Comparison of ENCODE assay signal across 13 mouse cellular contexts in genomic region chr13:51136996-51137701, GRCm38 (mm10). TPM values are rescaled to one million over a fixed set of nuclear protein-coding genes. Genes with fewer than 3 reads are reported as not detected.
DNase-seq lines count a peak whose midpoint lies in the region; ATAC-seq and TF ChIP-seq lines count a peak whose summit lies in the region.
"Had no signal": no experiment of that assay in that cellular context is flagged by ENCODE, and none has a peak within 500 bp of the region (broad histone marks: within the 10 kb centered on the region; RNA-seq: fewer than 3 reads in every experiment).

No protein-coding gene starts in this region.

- H3K36me3 ChIP-seq in small intestine, adult 2 months (ENCODE audit: control insufficient read depth, insufficient read depth, low read length) = peaks cover 14% of the 10 kb centered on the region

- no peak for DNase-seq in frontal cortex, postnatal 10 days (ENCODE audit: low spot score in 2 of 2)
- DNase-seq in lung, postnatal 25 days (ENCODE audit: low spot score) = peak; percentile 4
- no peak for DNase-seq in lung, postnatal 4 days
- peak; percentile 23 for DNase-seq in brain, adult 2 months (ENCODE audit: low read depth, low spot score)
- no peak for DNase-seq in left cerebral cortex, postnatal 36 days (ENCODE audit: low spot score in 2 of 2)
- DNase-seq: B cell, adult 2 months; cerebellum, adult 18-20 months; gastrocnemius, postnatal 36 days; layer of hippocampus, postnatal 36 days had no signal

- no peak for TF ChIP-seq CTCF in small intestine, adult 2 months (IDR thresholded peaks at IDR 0.05; ENCODE audit: extremely low read depth, insufficient read length, insufficient replicate concordance, low read depth, low read length)

- intact Hi-C loops in left cerebral cortex, postnatal 36 days (cut with DNase I) = no loop called here

- peaks cover 13% of the 10 kb centered on the region; the same call in 1 of the 2 replicates for H3K4me1 ChIP-seq in small intestine, adult 2 months (ENCODE audit: control insufficient read depth, insufficient read depth, insufficient read length, low read length)

- peak; percentile 77 for ATAC-seq in frontal cortex, adult (ENCODE audit: low TSS enrichment)
- no peak for ATAC-seq in granulocyte monocyte progenitor cell, adult 5-6 weeks (replicated peaks; ENCODE audit: poor library complexity, severe bottlenecking)

- no peak for TF ChIP-seq POLR2A in small intestine, adult 2 months (IDR thresholded peaks at IDR 0.05; ENCODE audit: low read depth, low read length)

- 29% methylated on average over 2 of the region's 2 CpGs for WGBS in small intestine, adult 2 months

- H3K4me3 ChIP-seq in small intestine, adult 2 months (ENCODE audit: low read depth, low read length) = no peak overlapping the region

- H3K27ac ChIP-seq in small intestine, adult 2 months (ENCODE audit: insufficient read depth, low read depth, low read length) = peak overlapping the region; percentile 55; the same call in 1 of the 2 replicates

- H3K27me3 ChIP-seq in small intestine, adult 2 months (ENCODE audit: control insufficient read depth, insufficient read depth, low read length) = no peaks in the 10 kb centered on the region

RNA-seq across cellular contexts. Expression of gene Nxnl2, which starts 33.7 kb away (rescaled TPM):
- 1.5 and 1.7 TPM in 2 replicates for polyA plus RNA-seq in small intestine, adult 2 months (2012; rRNA removed)
- under 1 TPM; 0.37 to 0.93 TPM for total RNA-seq in left cerebral cortex, postnatal 36 days (2021)
- not detected in 2 replicates for total RNA-seq in granulocyte monocyte progenitor cell, adult 5-6 weeks (2014; fragmentation: Nextera tagmentation)
- total RNA-seq in granulocyte monocyte progenitor cell, adult 5-6 weeks (2017) = not detected in 2 replicates
- polyA plus RNA-seq: macrophage had no signal

RNA-seq across cellular contexts. Expression of gene Spin1, which starts 36.5 kb away (rescaled TPM):
- 5.1 and 11.7 TPM in 2 replicates for polyA plus RNA-seq in small intestine, adult 2 months (2012; rRNA removed)
- total RNA-seq in left cerebral cortex, postnatal 36 days (2021) = 100 to 1,000 TPM; 168 to 171 TPM
- total RNA-seq in granulocyte monocyte progenitor cell, adult 5-6 weeks (2014; fragmentation: Nextera tagmentation) = 47.2 and 47.7 TPM in 2 replicates
- total RNA-seq in granulocyte monocyte progenitor cell, adult 5-6 weeks (2017) = 38.5 and 39.7 TPM in 2 replicates

Comparison
In these comparisons a context has a peak if more than half of its experiments do, and no peak if none do; other contexts are left out.
1. DNase-seq: peak in lung, postnatal 25 days (single experiment) and brain, adult 2 months (single experiment); none in frontal cortex, postnatal 10 days (0 of 2), lung, postnatal 4 days (0 of 2) and left cerebral cortex, postnatal 36 days (0 of 2).